ENCODE assay signal across 10 mouse cellular contexts in genomic region chr2:76655982-76656381, GRCm38 (mm10). TPM values are rescaled to one million over a fixed set of nuclear protein-coding genes. Genes with fewer than 3 reads are reported as not detected.
A peak's percentile ranks its signal among the peaks of the same experiment; 100 is the strongest.
DNase-seq lines count a peak whose midpoint lies in the region; ATAC-seq and TF ChIP-seq lines count a peak whose summit lies in the region.
"Had no signal": no experiment of that assay in that cellular context is flagged by ENCODE, and none has a peak within 500 bp of the region (broad histone marks: within the 10 kb centered on the region; RNA-seq: fewer than 3 reads in every experiment).

No protein-coding gene starts in this region.

- H3K4me1 ChIP-seq in embryonic facial prominence, embryonic 11.5 days (ENCODE audit: control insufficient read depth, insufficient read depth, low read length) = no peaks in the 10 kb centered on the region
- no peaks in the 10 kb centered on the region for H3K4me1 ChIP-seq in embryonic facial prominence, embryonic 10.5 days
- no peaks in the 10 kb centered on the region; the same call in 1 of the 2 replicates for H3K4me1 ChIP-seq in liver, adult 2 months (ENCODE audit: control insufficient read depth, insufficient read depth, low read length)
- H3K4me1 ChIP-seq: embryonic facial prominence, embryonic 12.5 days had no signal

- H3K9me3 ChIP-seq in embryonic facial prominence, embryonic 11.5 days (replicated peaks; ENCODE audit: control insufficient read depth, low read length) = no peaks in the 10 kb centered on the region
- no peaks in the 10 kb centered on the region for H3K9me3 ChIP-seq in embryonic facial prominence, embryonic 10.5 days
- H3K9me3 ChIP-seq: embryonic facial prominence, embryonic 12.5 days had no signal

- no peaks in the 10 kb centered on the region for H3K36me3 ChIP-seq in embryonic facial prominence, embryonic 11.5 days (replicated peaks; ENCODE audit: control insufficient read depth, insufficient read depth, low read depth, low read length)
- no peaks in the 10 kb centered on the region for H3K36me3 ChIP-seq in embryonic facial prominence, embryonic 10.5 days (replicated peaks)
- H3K36me3 ChIP-seq in liver, adult 2 months (ENCODE audit: control insufficient read depth, insufficient read depth, low read length) = no peaks in the 10 kb centered on the region
- H3K36me3 ChIP-seq: embryonic facial prominence, embryonic 12.5 days had no signal

- H3K4me3 ChIP-seq in embryonic facial prominence, embryonic 11.5 days (ENCODE audit: low read depth, low read length) = no peak overlapping the region
- no peak overlapping the region for H3K4me3 ChIP-seq in embryonic facial prominence, embryonic 10.5 days
- H3K4me3 ChIP-seq in liver, adult 2 months (ENCODE audit: insufficient read depth, low read depth, low read length) = no peak overlapping the region
- H3K4me3 ChIP-seq: embryonic facial prominence, embryonic 12.5 days had no signal

- H3K79me2 ChIP-seq in liver, adult 2 months (ENCODE audit: control insufficient read depth, insufficient read depth, low read length) = no peaks in the 10 kb centered on the region

- peak; percentile 37 for TF ChIP-seq CTCF in liver, adult 2 months (IDR thresholded peaks at IDR 0.05; ENCODE audit: low read depth, low read length)

- H3K27me3 ChIP-seq in embryonic facial prominence, embryonic 11.5 days (ENCODE audit: control insufficient read depth, insufficient read depth, low read length) = no peaks in the 10 kb centered on the region
- H3K27me3 ChIP-seq in embryonic facial prominence, embryonic 10.5 days (replicated peaks; ENCODE audit: low read depth, poor library complexity, severe bottlenecking) = no peaks in the 10 kb centered on the region
- no peaks in the 10 kb centered on the region for H3K27me3 ChIP-seq in liver, adult 2 months (ENCODE audit: control insufficient read depth, insufficient read depth, low read length)
- H3K27me3 ChIP-seq: embryonic facial prominence, embryonic 12.5 days had no signal

- no peak overlapping the region for H3K27ac ChIP-seq in embryonic facial prominence, embryonic 11.5 days (replicated peaks; ENCODE audit: low read depth, low read length)
- no peak overlapping the region for H3K27ac ChIP-seq in embryonic facial prominence, embryonic 10.5 days (replicated peaks)
- no peak overlapping the region for H3K27ac ChIP-seq in liver, adult 2 months (replicated peaks; ENCODE audit: insufficient read depth, low read depth, low read length)
- H3K27ac ChIP-seq: embryonic facial prominence, embryonic 12.5 days had no signal

- TF ChIP-seq POLR2A in liver, adult 2 months (IDR thresholded peaks at IDR 0.05; ENCODE audit: extremely low read depth, insufficient read depth, low read length) = no peak

- H3K9ac ChIP-seq in embryonic facial prominence, embryonic 11.5 days (replicated peaks; ENCODE audit: low read length) = no peak overlapping the region
- no peak overlapping the region for H3K9ac ChIP-seq in liver, adult 2 months (ENCODE audit: low read depth, low read length)
- H3K9ac ChIP-seq: embryonic facial prominence, embryonic 12.5 days had no signal

- no peak overlapping the region for H3K4me2 ChIP-seq in embryonic facial prominence, embryonic 11.5 days (ENCODE audit: low read depth, low read length)
- H3K4me2 ChIP-seq: embryonic facial prominence, embryonic 12.5 days had no signal

- DNase-seq in embryonic facial prominence, embryonic 11.5 days (ENCODE audit: low spot score) = peak; percentile 42
- no peak for DNase-seq in embryonic facial prominence, embryonic 10.5 days (ENCODE audit: low spot score)
- DNase-seq in liver, adult 2 months (ENCODE audit: extremely low read depth, low read depth, low spot score) = peak; percentile 53
- DNase-seq in liver (no peak), ZHBTc4 (ENCODE audit: low read depth, low spot score) (peak; percentile 69)
- peak; percentile 61 for DNase-seq in lung, postnatal 36 days
- no peak for DNase-seq in urinary bladder, postnatal 25 days (ENCODE audit: low spot score)
- DNase-seq: thymus, adult 2 months had no signal

- 26% methylated on average over 1 of the region's 1 CpGs for WGBS in embryonic facial prominence, embryonic 11.5 days
- 10% methylated on average over 1 of the region's 1 CpGs for WGBS in embryonic facial prominence, embryonic 10.5 days
- WGBS in liver, adult 2 months = 7% methylated on average over 1 of the region's 1 CpGs

- no peak for ATAC-seq in embryonic facial prominence, embryonic 11.5 days (replicated peaks; ENCODE audit: insufficient number of reproducible peaks, low FRiP score, low TSS enrichment, low read depth)
- no peak for ATAC-seq in monocyte, adult 5-6 weeks (replicated peaks; ENCODE audit: insufficient number of reproducible peaks, low FRiP score, low TSS enrichment, poor library complexity, severe bottlenecking)

RNA-seq across cellular contexts. Expression of gene Pjvk, which starts 7.7 kb away (rescaled TPM):
- polyA plus RNA-seq in embryonic facial prominence, embryonic 11.5 days (2014; fragmentation: Nextera tagmentation; extraction: Ambion mirVana) = 0.72 and 0.93 TPM in 2 replicates
- 0.36 and 0.56 TPM in 2 replicates for polyA plus RNA-seq in embryonic facial prominence, embryonic 10.5 days (2016; fragmentation: Nextera tagmentation; extraction: Ambion mirVana)
- not detected in 2 replicates for total RNA-seq in liver, adult 2 months (2014; rRNA removed)
- polyA plus RNA-seq in liver, adult 2 months (2012; rRNA removed) = not detected in 2 replicates
- total RNA-seq in monocyte, adult 5-6 weeks (2017) = not detected in 3 replicates
- polyA plus RNA-seq: thymus, adult 2 months had no signal

RNA-seq across cellular contexts. Expression of gene Prkra, which starts 8.2 kb away (rescaled TPM):
- polyA plus RNA-seq in embryonic facial prominence, embryonic 11.5 days (2014; fragmentation: Nextera tagmentation; extraction: Ambion mirVana) = 102 and 103 TPM in 2 replicates
- 84.4 and 85.0 TPM in 2 replicates for polyA plus RNA-seq in embryonic facial prominence, embryonic 10.5 days (2016; fragmentation: Nextera tagmentation; extraction: Ambion mirVana)
- 24.8 and 26.9 TPM in 2 replicates for total RNA-seq in liver, adult 2 months (2014; rRNA removed)
- polyA plus RNA-seq in liver, adult 2 months (2012; rRNA removed) = 11.2 and 12.0 TPM in 2 replicates
- total RNA-seq in monocyte, adult 5-6 weeks (2017) = 7.7 to 16.5 TPM (median 9.2 TPM) in 3 replicates

RNA-seq across cellular contexts. Expression of gene Fkbp7, which starts 16.9 kb away (rescaled TPM):
- 42.6 and 45.8 TPM in 2 replicates for polyA plus RNA-seq in embryonic facial prominence, embryonic 11.5 days (2014; fragmentation: Nextera tagmentation; extraction: Ambion mirVana)
- polyA plus RNA-seq in embryonic facial prominence, embryonic 10.5 days (2016; fragmentation: Nextera tagmentation; extraction: Ambion mirVana) = 18.9 and 24.6 TPM in 2 replicates
- 4.4 and 9.5 TPM in 2 replicates for total RNA-seq in liver, adult 2 months (2014; rRNA removed)
- 0.71 and 1.1 TPM in 2 replicates for polyA plus RNA-seq in liver, adult 2 months (2012; rRNA removed)
- total RNA-seq in monocyte, adult 5-6 weeks (2017) = 10.6 to 24.4 TPM (median 19.6 TPM) in 3 replicates

RNA-seq across cellular contexts. Expression of gene Plekha3, which starts 19.1 kb away (rescaled TPM):
- 11.7 and 15.6 TPM in 2 replicates for polyA plus RNA-seq in embryonic facial prominence, embryonic 11.5 days (2014; fragmentation: Nextera tagmentation; extraction: Ambion mirVana)
- 12.0 TPM in 2 replicates for polyA plus RNA-seq in embryonic facial prominence, embryonic 10.5 days (2016; fragmentation: Nextera tagmentation; extraction: Ambion mirVana)
- total RNA-seq in liver, adult 2 months (2014; rRNA removed) = 13.5 and 14.3 TPM in 2 replicates
- 7.4 and 9.3 TPM in 2 replicates for polyA plus RNA-seq in liver, adult 2 months (2012; rRNA removed)
- total RNA-seq in monocyte, adult 5-6 weeks (2017) = 16.1 to 36.4 TPM (median 22.6 TPM) in 3 replicates

Comparison
In these comparisons a context has a peak if more than half of its experiments do, and no peak if none do; other contexts are left out.
1. DNase-seq: peak in embryonic facial prominence, embryonic 11.5 days (single experiment), liver, adult 2 months (single experiment), ZHBTc4 (single experiment) and lung, postnatal 36 days (single experiment); none in embryonic facial prominence, embryonic 10.5 days (single experiment), liver (single experiment) and urinary bladder, postnatal 25 days (single experiment).